Mouse (Mus musculus): ENCODE results near the gene Hook2.
A peak's percentile ranks its signal among the peaks of the same experiment; 100 is the strongest.

Hook2 gene

DNA sequence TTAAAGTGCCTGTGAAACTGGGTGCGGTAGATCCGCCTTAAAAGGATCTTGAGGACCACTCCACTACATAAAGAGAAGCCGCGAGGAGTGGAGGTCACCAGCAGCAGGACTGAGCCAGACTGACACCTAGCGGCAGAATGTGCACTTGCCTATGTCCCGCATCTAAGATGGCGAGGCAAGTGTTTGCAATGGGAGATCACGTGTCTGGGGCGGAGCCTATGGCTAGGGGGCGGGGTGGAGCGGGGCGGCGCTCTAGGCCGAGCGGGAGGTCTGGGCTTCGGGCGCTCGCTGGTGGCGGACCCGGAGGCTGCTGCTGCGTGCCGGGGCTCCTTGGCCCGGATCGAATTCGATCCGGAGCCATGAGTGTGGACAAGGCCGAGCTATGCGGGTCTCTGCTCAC lies at the start of gene Hook2:
Gene Hook2, plus strand, starts transcription at position 255 of the 400 bp plus-strand sequence.
- DNase-seq = peak; percentile 99

DNA sequence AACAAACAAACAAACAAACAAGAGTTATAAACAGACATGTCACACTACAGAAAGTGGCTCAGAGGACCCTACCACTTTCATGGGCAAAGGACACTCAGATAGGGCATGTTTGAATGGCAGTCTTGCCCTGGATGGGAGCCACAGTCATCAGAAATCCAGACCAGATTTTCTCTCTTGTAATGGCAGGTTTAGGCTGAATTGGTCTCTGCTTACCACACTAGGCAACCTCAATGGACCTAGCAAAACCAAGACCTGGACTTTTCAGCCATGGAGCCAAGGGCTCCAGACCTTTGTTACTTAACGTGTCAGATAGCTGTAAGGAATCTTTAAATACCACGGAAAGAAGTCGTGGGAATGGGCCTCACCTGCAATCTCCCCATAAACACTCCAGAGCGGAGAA lies 46.7 kb upstream of the Hook2 start:
- no peak for DNase-seq

DNA sequence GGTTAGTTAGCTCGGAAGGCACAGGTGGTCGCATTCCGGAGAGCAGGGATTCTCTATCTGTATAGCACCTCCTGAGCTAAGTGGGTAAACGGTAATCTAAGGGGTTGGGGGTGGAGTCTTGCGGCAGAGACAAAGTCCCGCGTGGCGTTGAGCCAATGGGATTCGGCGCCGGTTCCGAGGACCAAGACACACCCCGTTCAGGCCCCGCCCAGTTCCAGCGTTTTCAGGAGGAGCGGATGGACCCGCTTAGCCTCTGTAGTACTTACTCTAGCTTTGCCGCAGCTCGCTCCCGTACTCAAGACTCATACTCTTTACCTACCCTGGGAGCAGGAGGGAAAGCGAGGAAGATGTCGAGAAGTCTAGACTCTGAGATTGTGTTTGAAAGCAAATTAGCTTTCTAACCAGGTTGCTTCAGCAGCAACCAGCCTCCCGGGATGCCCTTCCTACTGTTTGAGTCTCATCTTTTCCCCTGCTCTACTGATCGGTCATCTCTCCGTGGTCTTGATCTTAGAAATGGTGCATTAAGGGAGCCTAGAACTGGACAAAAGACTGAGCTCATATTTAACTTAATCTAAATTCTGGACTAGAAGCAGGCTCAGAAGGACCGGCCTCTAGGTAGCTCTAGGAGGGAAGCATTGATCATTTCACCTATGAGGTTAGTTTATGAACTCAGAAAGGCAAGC lies 45.8 kb upstream of the Hook2 start:
- DNase-seq = peak; percentile 59

DNA sequence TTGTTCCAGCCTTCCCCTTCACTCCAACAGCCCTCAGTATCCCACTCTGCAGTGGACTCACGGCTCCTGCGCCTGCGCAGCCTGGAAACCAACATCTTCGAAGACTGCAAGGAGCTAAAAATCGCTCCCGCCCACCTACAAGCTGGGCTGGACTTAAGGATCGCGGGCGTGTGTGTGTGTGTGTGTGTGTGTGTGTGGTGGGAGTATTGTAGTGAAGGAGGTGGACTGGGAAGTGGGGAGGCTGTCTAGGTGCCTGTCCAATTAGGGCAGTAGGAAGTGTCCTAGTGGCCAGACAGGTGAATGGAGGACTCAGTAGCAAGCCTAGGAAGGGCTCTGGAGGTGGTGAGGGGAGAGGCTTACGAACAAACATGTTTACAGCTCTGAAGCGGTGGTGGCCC lies 45.2 kb upstream of the Hook2 start:
- no peak for DNase-seq

DNA sequence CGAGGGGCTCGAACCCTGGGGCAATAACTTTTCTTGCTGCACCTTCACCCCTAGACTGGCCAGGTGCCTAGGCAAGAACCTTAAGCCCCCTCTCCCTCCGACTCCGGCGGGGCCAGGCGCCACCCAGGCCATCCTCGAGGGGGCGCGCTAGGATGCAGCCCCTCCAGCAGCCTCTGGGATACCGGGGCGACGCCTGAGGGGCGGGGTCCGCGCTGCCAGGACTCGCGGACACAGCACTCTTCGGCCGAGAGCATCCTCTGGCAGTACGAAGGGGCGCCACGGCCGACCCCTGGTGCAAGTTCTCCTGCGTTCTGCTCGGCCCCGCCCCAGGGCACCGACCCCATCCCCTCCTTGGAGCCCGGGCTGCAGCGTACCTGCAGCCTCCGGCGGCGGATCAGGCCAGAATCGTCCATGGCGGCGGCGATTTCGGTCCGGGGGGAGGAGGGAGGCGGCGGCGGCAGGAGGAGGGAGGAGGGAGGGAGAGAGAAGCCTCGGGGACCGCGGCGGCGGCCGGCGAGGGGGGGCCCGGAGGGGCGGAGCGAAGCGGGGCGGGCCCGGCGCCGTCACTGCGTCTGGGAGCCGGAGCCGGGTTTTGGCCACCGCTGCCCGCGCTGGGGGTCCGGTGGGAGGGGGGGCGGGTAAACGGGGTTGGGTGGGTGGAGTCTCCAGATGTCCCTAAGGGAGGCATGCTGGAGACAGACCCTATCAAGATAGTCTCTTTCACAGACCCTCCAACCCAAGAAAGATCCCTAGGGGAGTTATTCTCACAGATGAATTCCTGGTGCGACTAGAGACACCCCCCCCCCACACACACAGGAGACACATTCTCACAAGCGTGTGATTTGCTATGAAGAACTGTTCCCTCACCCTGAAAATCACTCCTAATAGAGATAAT lies 44.5 kb upstream of the Hook2 start:
- DNase-seq = no peak

DNA sequence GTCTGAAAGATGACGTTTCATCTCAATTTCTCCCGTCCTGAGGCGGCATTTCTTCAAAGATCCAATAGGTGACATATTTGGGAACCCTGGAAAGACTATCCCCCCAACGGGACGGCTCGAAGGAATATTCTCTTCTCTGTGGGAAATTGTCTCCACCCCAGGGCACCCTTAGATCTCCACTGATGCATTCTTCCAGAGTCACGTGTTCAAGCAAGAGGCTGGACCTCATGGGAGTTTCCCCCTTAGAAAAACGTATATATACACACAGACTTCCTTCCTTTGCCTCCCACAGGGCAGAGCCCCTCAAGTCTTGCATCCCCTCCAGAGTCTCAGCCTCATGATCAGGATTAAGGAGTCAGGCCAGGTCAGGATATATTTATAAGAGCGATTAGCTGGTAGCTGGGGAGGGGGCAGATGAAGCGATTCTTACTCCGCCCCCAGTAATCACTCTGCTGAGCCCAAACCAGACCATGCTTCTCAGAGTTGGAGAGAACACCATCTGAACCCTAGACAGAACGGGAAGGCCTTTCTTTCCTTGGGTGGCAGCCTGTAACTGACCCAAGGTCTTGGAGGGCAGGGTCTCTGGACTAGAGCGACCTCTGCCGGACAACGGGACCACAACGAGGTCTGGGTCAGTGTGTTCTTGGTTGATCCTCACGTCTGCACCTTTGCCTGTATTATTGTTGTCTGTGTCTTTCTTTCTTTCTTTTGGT lies 43.7 kb upstream of the Hook2 start, which contains the start of gene Rtbdn:
Gene Rtbdn, plus strand, starts transcription at position 464 of the 713 bp plus-strand sequence.
- no peak for DNase-seq

DNA sequence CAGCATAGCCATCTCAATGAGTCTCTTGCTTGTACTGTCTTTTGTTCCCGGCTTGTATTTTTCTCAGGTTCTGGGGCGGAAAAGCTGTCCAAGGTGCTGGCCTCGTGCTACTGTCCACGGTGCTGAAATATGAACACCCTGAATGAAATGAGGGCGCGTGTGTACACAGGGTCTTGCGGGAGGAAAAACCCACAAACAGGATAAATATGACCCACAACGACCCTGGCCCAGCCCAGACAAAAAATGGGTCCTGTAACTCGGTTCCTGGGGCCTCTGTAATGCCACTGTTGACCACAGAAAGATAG lies 43.2 kb upstream of the Hook2 start:
- peak; percentile 78 for DNase-seq

DNA sequence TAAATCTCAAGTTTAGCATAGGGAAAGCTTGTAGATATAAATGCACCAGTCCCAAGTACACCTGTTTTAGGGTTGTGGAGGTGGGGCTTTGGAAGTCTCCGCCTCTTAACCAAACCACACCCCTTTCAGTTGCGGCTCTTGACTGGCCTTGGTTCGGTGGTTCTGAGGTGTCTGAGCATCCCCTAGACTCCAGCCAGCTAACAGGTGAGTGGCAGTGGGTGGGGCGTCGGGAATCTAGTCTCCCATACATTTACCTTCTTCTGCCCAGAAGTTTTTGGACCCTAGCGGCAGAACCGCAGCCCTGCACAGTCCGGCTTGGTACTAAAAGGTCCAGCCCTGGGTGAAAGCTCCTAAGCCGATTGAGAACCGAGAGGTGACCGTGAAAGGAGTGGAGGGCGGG lies 40.6 kb upstream of the Hook2 start:
- DNase-seq = no peak

DNA sequence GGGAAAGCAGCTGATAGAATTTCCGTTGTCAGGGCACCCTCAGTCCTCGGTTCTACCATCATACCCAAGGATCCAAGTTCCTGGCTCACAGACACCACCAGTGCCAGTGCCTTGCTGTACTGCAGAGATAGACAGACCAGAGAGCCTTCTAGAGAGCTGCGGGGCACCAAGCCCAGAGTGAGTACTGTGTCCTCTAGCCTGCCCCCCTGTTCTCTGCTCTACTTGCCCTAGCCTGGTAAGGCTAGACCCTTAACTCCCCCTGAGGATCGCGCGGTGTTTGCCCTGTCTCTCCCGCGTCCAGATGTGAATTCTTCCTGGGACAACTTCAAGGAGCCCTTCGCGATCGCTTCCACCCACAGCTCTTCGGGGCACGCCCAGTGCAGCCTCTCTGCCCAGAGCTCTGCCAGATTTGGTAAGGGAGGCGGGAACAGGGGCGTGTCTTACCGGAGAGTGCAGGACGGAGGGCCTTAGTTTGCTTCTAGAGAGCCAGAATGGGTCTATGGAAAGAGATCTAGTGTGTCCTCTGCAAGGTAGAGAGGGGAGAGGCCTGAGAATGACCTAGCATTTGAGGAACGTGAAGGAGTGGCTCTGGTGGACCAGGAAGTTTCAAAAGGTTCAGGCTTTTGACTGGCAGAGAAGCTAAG lies 37.7 kb upstream of the Hook2 start:
- DNase-seq = peak; percentile 57

DNA sequence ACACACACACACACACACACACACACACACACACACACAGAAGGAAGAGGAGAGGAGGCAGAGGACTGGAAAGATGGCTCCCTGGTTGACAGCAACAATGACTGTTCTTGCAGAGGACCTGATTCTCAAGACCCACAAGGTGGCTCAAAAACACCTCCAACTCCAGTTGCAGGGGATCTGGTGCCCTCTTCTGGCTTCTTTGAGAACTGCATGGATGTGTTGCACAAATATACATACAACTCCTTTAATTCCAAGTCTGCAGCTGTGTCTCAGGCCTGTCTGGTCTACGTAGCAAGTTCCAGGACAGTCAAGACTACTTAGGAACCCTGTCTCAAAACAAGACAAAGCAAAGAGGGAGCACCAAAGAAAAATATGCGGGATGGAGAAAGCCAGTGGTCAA lies 33.6 kb upstream of the Hook2 start:
- DNase-seq = peak; percentile 81

DNA sequence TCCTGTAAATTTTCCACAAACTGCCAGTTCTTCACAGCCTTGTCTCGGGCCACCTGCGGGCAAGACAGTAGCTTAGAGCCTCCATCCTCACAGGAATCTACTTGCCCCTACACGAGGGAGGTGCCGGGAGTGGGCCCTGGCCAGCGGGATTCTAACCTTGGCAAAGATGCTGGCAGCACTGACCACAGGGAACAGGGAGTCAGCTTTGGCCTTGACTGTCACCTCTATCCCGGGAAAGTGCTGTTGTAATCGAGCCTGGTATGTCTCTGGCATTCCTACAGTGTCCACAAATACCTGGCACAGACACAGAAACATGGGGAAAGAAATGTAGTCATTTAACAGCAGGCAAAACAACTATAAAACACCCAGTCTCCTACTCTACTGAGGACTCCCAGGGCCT lies 30.6 kb upstream of the Hook2 start:
- DNase-seq = no peak

DNA sequence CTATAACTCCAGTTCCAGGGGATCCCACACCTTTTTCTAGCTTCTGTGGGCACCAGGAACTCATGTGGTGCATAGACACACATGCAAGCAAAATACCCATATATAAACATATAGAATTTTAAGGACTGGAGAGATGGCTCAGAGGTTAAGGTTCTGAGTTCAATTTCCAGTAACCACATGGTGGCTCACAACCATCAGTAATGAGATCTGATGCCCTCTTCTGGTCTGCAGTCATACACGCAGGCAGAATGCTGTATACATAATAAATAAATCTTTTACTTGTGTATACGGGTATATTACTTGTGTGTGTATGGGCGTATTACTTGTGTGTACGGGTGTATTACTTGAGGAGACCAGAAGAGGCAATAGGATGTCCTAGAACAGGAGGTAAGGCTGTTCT lies 26.5 kb upstream of the Hook2 start:
- no peak for DNase-seq

DNA sequence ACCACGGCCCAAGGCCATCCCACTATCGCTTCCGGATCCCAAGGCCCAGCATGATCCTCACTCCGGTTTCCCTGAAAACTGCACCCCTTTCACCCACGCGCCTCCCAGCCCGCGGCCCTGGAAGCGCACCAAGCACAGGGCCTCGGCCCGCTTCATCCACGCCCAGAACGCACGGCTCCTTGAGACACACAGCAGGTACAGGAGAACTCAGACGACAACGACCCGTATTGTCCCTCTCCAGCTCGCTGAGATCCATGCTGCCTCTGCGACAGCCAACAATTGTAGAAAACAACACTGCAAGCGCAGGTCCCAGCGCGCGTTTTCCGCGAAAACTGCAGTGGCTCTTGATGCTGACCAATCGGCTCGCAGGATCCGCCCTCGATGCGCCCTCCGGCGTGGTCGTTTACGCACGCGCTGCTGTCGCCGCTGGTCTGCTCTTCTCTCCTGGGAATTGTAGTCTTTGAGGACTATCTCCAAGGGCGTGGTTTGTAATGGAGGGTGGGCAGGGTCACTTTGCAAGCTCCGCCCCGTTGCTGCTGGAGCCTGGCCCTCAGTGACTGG lies 24.6 kb upstream of the Hook2 start:
- DNase-seq = peak; percentile 96

DNA sequence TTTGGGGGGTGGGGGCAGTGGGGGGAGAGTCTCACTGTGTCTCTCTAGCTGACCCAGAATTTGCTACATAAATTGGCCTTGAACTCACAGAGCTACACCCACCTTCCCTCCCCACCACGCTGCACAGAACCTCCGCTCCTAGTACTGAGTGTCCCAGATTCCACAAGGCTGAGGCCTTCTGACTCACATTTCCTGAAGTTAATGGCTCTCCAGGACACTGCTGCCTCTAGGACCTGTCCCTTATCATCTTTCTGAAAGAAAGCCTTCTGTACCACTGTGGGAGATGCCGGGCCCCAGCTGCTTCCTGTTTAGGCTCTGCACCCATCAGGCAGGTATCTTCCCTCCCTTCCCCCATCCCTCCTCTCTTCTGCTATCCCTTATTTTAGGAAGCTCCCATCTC lies 23.8 kb upstream of the Hook2 start:
- DNase-seq = no peak

DNA sequence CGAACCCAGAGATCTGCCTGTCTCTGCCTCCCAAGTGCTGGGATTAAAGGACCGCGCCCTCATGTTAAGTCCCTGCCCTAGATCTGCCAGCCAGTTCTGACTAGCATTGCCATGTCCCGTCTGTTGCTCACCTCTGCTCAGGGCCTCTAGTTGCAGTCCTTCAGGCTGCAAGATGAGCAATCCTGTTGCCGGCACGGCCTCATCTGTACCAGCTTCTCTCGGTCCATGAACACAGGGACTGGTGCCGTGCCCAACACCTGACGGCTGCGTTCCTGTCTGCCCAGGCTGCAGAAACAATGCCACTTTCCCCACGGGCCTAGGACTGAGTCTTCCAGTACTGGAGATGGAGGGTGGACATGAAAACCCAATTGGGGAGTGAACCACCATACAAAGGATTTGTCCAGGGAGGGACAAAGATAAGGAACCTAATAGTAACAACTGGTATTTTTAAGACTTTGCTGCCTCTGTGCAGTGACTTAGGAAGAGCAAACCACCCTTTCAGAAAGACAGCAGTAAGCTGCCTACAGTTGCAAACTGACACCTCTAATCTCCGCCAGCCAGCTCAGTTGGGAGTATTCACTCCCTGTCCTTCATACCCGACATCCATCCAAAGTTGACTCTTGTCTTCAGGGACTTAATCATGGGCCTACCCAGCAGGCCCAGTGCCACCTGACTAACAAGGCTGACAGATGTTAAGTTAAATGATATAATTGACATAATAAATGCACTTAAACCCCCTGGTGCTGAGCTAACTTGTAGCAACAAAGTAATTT lies 22.7 kb upstream of the Hook2 start:
- DNase-seq = no peak

DNA sequence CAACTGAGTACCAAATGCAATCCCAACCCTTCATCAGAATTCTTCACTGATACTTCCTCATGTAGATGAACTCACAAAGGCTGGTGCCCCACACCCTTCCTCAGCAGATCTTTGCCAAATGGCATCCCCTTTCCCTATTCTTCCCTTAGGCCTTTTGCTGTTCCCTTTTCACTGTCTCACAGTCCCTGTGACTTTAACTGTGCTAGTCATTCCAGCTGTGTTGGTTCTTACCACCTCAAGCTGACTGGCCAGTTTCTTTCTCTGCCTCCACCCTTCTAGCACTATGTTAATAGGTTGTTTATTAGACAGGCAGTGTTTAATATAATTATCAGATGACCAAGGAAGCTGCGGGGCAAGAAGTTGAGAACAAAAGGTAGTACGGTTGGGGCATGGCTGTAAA lies 21.8 kb upstream of the Hook2 start:
- no peak for DNase-seq

DNA sequence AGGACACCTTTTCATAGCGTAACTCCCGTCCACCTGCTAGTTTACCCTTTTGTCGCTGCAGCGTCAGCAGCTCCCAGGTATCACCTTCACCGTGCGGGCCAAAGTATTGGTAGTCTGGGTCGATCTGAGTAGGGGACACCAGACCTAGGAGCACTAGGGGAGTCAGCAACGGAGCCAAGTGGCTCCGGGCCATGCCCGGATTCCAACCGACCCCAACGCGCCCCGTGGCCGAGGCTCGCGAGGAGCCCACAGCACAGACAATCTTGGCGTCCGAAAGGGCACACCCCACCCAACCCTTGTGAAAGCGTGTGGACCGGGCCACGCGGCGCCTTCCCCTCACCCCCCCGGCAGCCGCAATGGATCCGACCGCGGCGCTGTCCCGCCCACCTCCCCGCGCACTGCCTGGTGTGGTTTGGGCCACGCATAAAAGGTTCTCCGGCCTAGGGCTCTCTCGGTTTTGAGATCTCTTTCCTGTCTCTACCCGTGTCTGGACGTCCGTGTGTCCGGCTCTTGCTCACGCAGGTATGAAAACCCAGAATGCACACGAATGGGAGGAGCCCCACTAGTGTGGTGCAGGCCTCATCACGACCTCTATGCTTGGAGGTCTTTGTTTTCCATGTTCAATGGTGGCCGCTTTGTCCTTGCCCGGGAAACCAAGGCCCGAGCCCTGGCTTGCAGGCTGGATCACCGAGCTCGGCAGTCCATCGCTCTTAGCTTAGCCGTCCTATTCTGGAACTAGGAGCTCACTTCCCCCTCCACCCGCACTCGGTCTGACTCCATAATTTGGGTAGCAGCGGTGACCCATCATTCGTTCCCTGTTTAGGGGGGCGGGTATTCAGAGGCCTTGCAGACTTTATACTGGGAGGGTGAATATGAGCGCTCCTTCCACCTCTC lies 20.9 kb upstream of the Hook2 start, which contains the start of the genes Gm49661, Prdx2 and Rnaseh2a:
Gene Gm49661, minus strand, starts transcription at position 193 of the 894 bp plus-strand sequence.
Gene Prdx2, plus strand, starts transcription at position 347 of the 894 bp plus-strand sequence.
Gene Rnaseh2a, minus strand, starts transcription at position 527 of the 894 bp plus-strand sequence.
- peak; percentile 90 for DNase-seq

DNA sequence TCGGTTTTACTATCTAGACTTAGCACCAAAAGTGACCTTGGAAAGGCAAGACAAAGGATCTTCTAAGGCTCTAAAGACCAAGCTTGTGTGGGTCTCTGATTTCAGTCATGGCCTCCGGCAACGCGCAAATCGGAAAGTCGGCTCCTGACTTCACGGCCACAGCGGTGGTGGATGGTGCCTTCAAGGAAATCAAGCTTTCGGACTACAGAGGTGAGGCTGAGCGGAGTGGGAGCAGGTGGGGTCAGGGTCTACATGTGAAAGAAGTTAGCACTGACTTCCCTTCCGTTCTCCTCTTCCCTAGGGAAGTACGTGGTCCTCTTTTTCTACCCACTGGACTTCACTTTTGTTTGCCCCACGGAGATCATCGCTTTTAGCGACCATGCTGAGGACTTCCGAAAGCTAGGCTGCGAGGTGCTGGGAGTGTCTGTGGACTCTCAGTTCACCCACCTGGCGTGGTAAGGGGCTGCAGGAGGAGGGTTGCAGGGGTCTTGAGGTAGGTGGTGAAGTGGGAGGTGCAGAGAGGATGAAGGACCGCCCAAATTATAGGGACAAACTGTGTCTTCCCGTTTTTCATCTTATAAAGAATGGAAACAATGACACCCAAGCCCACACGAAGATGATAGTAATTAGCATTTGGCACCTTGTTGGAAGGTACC lies 20.1 kb upstream of the Hook2 start:
- DNase-seq = peak; percentile 48

DNA sequence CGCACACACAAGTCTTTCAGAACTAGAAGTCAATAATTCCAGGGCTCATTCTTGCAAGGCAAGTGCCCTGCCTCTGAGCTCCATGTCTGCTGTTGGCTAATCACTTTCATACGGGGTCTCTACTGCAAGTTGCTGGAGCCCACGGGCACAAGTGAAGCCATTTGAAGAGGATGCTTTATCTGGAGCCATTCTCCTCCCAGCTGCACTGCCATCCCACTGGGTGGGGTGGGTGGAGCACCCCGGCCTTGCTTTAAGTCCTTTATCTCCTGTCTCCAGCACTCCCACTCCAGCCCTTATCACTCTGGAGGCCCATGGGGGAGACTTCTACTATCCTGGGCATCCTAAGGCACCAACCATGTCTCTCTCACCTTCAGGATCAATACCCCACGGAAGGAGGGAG lies 19.5 kb upstream of the Hook2 start:
- no peak for DNase-seq

DNA sequence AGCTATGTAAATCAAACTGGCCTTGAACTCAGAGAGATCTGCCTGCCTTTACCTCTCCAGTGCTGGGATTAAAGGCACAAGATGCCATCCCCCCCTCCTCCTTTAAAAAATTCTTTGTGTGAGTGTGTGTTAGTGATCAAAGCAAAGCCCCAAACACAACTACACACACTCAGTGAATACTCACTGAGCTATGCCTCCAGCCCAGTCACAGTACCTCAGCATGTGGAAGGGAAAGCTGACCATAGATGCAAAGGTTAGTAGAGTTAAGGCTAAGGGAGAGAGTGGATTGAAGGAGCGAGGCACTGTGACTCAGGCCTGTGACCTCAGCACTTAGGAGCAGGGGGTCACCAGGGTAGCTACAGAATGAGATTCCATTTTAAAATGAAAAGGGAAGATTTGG lies 17.3 kb upstream of the Hook2 start:
- DNase-seq = no peak

Data from kidney, postnatal 10 days (tissue).